13 mouse cellular contexts compared by ENCODE assay signal in genomic region chr13:71784740-71785139, GRCm38 (mm10).
DNase-seq lines count a peak whose midpoint lies in the region; ATAC-seq lines count a peak whose summit lies in the region.
"Had no signal": no experiment of that assay in that cellular context is flagged by ENCODE, and none has a peak within 500 bp of the region (broad histone marks: within the 10 kb centered on the region; RNA-seq: fewer than 3 reads in every experiment).

No protein-coding gene starts in this region.

- no peak for ATAC-seq in monocyte, adult 5-6 weeks (replicated peaks; ENCODE audit: insufficient number of reproducible peaks, low FRiP score, low TSS enrichment, poor library complexity, severe bottlenecking)

- DNase-seq in embryo, embryonic 10 days (ENCODE audit: low spot score), result peak; percentile 7
- DNase-seq in embryo, embryonic 10.5 days (ENCODE audit: low spot score), result no peak
- peak; percentile 4 for DNase-seq in lung, postnatal 10 days
- no peak for DNase-seq in lung, postnatal 36 days
- peak; percentile 60 for DNase-seq in heart, postnatal 4 days
- peak; percentile 3 for DNase-seq in retina, embryonic 14.5 days (ENCODE audit: low spot score)
- DNase-seq in left cerebral cortex, adult 8-10 months (ENCODE audit: low spot score in 2 of 2), result no peak
- DNase-seq: adrenal gland, postnatal 36 days; cerebellum, adult 11 months; gastrocnemius, postnatal 36 days; kidney, adult 18-20 months; spleen, adult 18-20 months had no signal

Comparison
In these comparisons a context has a peak if more than half of its experiments do, and no peak if none do; other contexts are left out.
1. DNase-seq: peak in embryo, embryonic 10 days (single experiment), lung, postnatal 10 days (single experiment), heart, postnatal 4 days (single experiment) and retina, embryonic 14.5 days (single experiment); none in embryo, embryonic 10.5 days (single experiment), lung, postnatal 36 days (single experiment) and left cerebral cortex, adult 8-10 months (0 of 2).